Mouse (Mus musculus): ENCODE measurements around the gene Nav2. TPM values are rescaled to one million over a fixed set of nuclear protein-coding genes. Genes with fewer than 3 reads are reported as not detected.

Nav2 gene
- polyA plus RNA-seq, 1 experiment from 2014 or later, result 34.9 TPM

GRCm38 (mm10) chr7:49206775-49207676 lies 298.5 kb downstream of the Nav2 start:
- ATAC-seq (ENCODE audit: insufficient number of reproducible peaks, insufficient read depth, low FRiP score, low read depth), result no peak
- H3K27ac ChIP-seq (replicated peaks in 1 of 2; ENCODE audit: control insufficient read depth in 1 of 2, insufficient read depth in 1 of 2, low read depth in 2 of 2, low read length in 2 of 2), result peak overlapping the region; percentile 36 to 41; a peak in 2 of 4 replicates

GRCm38 (mm10) chr7:49209526-49209925 lies 301.0 kb downstream of the Nav2 start:
- H3K9me3 ChIP-seq (ENCODE audit: control insufficient read depth, low read length), result no peaks in the 10 kb centered on the region
- H3K4me1 ChIP-seq (ENCODE audit: control insufficient read depth in 2 of 2, insufficient read depth in 2 of 2, low read length in 2 of 2), result peaks cover 11 to 20% of the 10 kb centered on the region in 2 experiments; a peak in 3 of 4 replicates
- ATAC-seq (ENCODE audit: insufficient number of reproducible peaks, insufficient read depth, low FRiP score, low read depth), result no peak
- H3K4me3 ChIP-seq (ENCODE audit: control insufficient read depth in 1 of 2, insufficient read depth in 1 of 2, low read depth in 1 of 2, low read length in 2 of 2), result no peak overlapping the region
- no peak overlapping the region for H3K4me2 ChIP-seq (ENCODE audit: low read length)
- no peak overlapping the region for H3K9ac ChIP-seq (ENCODE audit: low read length)
- H3K27me3 ChIP-seq (ENCODE audit: control insufficient read depth, insufficient read depth, low read length), result no peaks in the 10 kb centered on the region
- WGBS, result 78% methylated on average over 7 of the region's 7 CpGs
- H3K36me3 ChIP-seq (ENCODE audit: control insufficient read depth, insufficient read depth, low read length), result no peaks in the 10 kb centered on the region
- 0 out of 4 replicates have a peak overlapping the region, but pooled peaks of 1 of the 2 experiments have one; percentile 16 for H3K27ac ChIP-seq (replicated peaks in 1 of 2; ENCODE audit: control insufficient read depth in 1 of 2, insufficient read depth in 1 of 2, low read depth in 2 of 2, low read length in 2 of 2)

More at GRCm38 (mm10) chr7:49206775-49207676, 298.5 kb downstream of the Nav2 start:
- H3K36me3 ChIP-seq (ENCODE audit: control insufficient read depth, insufficient read depth, low read length), result no peaks in the 10 kb centered on the region
- H3K27me3 ChIP-seq (ENCODE audit: control insufficient read depth, insufficient read depth, low read length), result no peaks in the 10 kb centered on the region
- H3K9ac ChIP-seq (ENCODE audit: low read length), result no peak overlapping the region
- 43% methylated on average over 5 of the region's 5 CpGs for WGBS
- no peaks in the 10 kb centered on the region for H3K9me3 ChIP-seq (ENCODE audit: control insufficient read depth, low read length)
- no peak overlapping the region for H3K4me3 ChIP-seq (ENCODE audit: control insufficient read depth in 1 of 2, insufficient read depth in 1 of 2, low read depth in 1 of 2, low read length in 2 of 2)
- peaks cover 7 to 15% of the 10 kb centered on the region in 2 experiments; a peak in 3 of 4 replicates for H3K4me1 ChIP-seq (ENCODE audit: control insufficient read depth in 2 of 2, insufficient read depth in 2 of 2, low read length in 2 of 2)
- H3K4me2 ChIP-seq (ENCODE audit: low read length), result no peak overlapping the region

GRCm38 (mm10) chr7:49210721-49211120 lies 302.2 kb downstream of the Nav2 start:
- Histone ChIP-seq H3K4me2 (ENCODE audit: low read length) (no peak overlapping the region), H3K9ac (ENCODE audit: low read length) (no peak overlapping the region), H3K9me3 (ENCODE audit: control insufficient read depth, low read length) (no peaks in the 10 kb centered on the region), H3K4me1 (ENCODE audit: control insufficient read depth in 2 of 2, insufficient read depth in 2 of 2, low read length in 2 of 2) (peaks cover 11 to 20% of the 10 kb centered on the region in 2 experiments; a peak in 3 of 4 replicates), H3K27me3 (ENCODE audit: control insufficient read depth, insufficient read depth, low read length) (no peaks in the 10 kb centered on the region), H3K4me3 (ENCODE audit: control insufficient read depth in 1 of 2, insufficient read depth in 1 of 2, low read depth in 1 of 2, low read length in 2 of 2) (no peak overlapping the region), H3K27ac (replicated peaks in 1 of 2; ENCODE audit: control insufficient read depth in 1 of 2, insufficient read depth in 1 of 2, low read depth in 2 of 2, low read length in 2 of 2) (no peak overlapping the region), H3K36me3 (ENCODE audit: control insufficient read depth, insufficient read depth, low read length) (no peaks in the 10 kb centered on the region)
- WGBS, result 76% methylated on average over 8 of the region's 8 CpGs
- ATAC-seq (ENCODE audit: insufficient number of reproducible peaks, insufficient read depth, low FRiP score, low read depth), result no peak

GRCm38 (mm10) chr7:49213011-49213410 lies 304.5 kb downstream of the Nav2 start:
- H3K36me3 ChIP-seq (ENCODE audit: control insufficient read depth, insufficient read depth, low read length), result no peaks in the 10 kb centered on the region
- no peaks in the 10 kb centered on the region for H3K27me3 ChIP-seq (ENCODE audit: control insufficient read depth, insufficient read depth, low read length)
- H3K4me2 ChIP-seq (ENCODE audit: low read length), result no peak overlapping the region
- peak; percentile 40; the same call in 1 of the 2 replicates for ATAC-seq (ENCODE audit: insufficient number of reproducible peaks, insufficient read depth, low FRiP score, low read depth)
- 65% methylated on average over 4 of the region's 4 CpGs for WGBS
- no peak overlapping the region for H3K9ac ChIP-seq (ENCODE audit: low read length)
- peaks cover 4 to 8% of the 10 kb centered on the region in 2 experiments; a peak in 1 of 4 replicates for H3K4me1 ChIP-seq (ENCODE audit: control insufficient read depth in 2 of 2, insufficient read depth in 2 of 2, low read length in 2 of 2)
- no peak overlapping the region for H3K4me3 ChIP-seq (ENCODE audit: control insufficient read depth in 1 of 2, insufficient read depth in 1 of 2, low read depth in 1 of 2, low read length in 2 of 2)
- no peaks in the 10 kb centered on the region for H3K9me3 ChIP-seq (ENCODE audit: control insufficient read depth, low read length)
- H3K27ac ChIP-seq (replicated peaks in 1 of 2; ENCODE audit: control insufficient read depth in 1 of 2, insufficient read depth in 1 of 2, low read depth in 2 of 2, low read length in 2 of 2), result peak overlapping the region in 1 of 2 experiments; percentile 44; a peak in 2 of 4 replicates

DNA sequence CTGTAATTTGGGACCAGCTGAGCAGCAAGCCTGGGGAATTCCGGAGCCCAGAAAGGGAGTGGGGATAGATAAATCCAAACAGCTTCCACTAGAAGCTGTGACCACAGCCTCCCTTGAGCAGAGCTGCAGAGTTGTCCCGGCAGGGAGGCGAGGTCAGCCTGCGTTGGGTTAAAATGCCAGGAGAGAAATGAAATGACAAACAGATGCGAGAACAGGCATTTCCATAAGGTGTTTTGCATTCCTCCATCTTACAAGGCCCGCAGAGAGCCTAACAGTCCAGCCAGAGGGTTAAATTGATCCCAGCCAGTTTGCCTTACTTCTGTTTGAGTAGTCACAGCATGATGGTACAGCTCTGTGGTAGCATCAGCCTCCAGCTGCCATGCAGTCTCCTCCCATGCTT lies 309.3 kb downstream of the Nav2 start:
- Histone ChIP-seq H3K36me3 (ENCODE audit: control insufficient read depth, insufficient read depth, low read length) (no peaks in the 10 kb centered on the region), H3K27ac (replicated peaks in 1 of 2; ENCODE audit: control insufficient read depth in 1 of 2, insufficient read depth in 1 of 2, low read depth in 2 of 2, low read length in 2 of 2) (no peak overlapping the region), H3K4me2 (ENCODE audit: low read length) (no peak overlapping the region), H3K4me1 (ENCODE audit: control insufficient read depth in 2 of 2, insufficient read depth in 2 of 2, low read length in 2 of 2) (peaks cover 3% of the 10 kb centered on the region in 2 experiments; a peak in 1 of 4 replicates), H3K9ac (ENCODE audit: low read length) (no peak overlapping the region), H3K27me3 (ENCODE audit: control insufficient read depth, insufficient read depth, low read length) (peaks cover 5% of the 10 kb centered on the region; the same call in 1 of the 2 replicates), H3K4me3 (ENCODE audit: control insufficient read depth in 1 of 2, insufficient read depth in 1 of 2, low read depth in 1 of 2, low read length in 2 of 2) (no peak overlapping the region), H3K9me3 (ENCODE audit: control insufficient read depth, low read length) (no peaks in the 10 kb centered on the region)
- no peak for ATAC-seq (ENCODE audit: insufficient number of reproducible peaks, insufficient read depth, low FRiP score, low read depth)
- 71% methylated on average over 6 of the region's 6 CpGs for WGBS

GRCm38 (mm10) chr7:49225741-49226140 lies 317.2 kb downstream of the Nav2 start:
- WGBS, result 60% methylated on average over 5 of the region's 5 CpGs
- H3K27me3 ChIP-seq (ENCODE audit: control insufficient read depth, insufficient read depth, low read length), result no peaks in the 10 kb centered on the region; the same call in 1 of the 2 replicates
- H3K27ac ChIP-seq (replicated peaks in 1 of 2; ENCODE audit: control insufficient read depth in 1 of 2, insufficient read depth in 1 of 2, low read depth in 2 of 2, low read length in 2 of 2), result no peak overlapping the region
- no peak for ATAC-seq (ENCODE audit: insufficient number of reproducible peaks, insufficient read depth, low FRiP score, low read depth)
- peaks cover 2 to 3% of the 10 kb centered on the region in 2 experiments; a peak in 2 of 4 replicates for H3K4me1 ChIP-seq (ENCODE audit: control insufficient read depth in 2 of 2, insufficient read depth in 2 of 2, low read length in 2 of 2)
- H3K9me3 ChIP-seq (ENCODE audit: control insufficient read depth, low read length), result no peaks in the 10 kb centered on the region
- no peak overlapping the region for H3K4me2 ChIP-seq (ENCODE audit: low read length)
- H3K36me3 ChIP-seq (ENCODE audit: control insufficient read depth, insufficient read depth, low read length), result no peaks in the 10 kb centered on the region
- no peak overlapping the region for H3K4me3 ChIP-seq (ENCODE audit: control insufficient read depth in 1 of 2, insufficient read depth in 1 of 2, low read depth in 1 of 2, low read length in 2 of 2)
- H3K9ac ChIP-seq (ENCODE audit: low read length), result no peak overlapping the region

- Histone ChIP-seq H3K36me3 (ENCODE audit: control insufficient read depth, insufficient read depth, low read length) (no peaks in the 10 kb centered on the region), H3K4me2 (ENCODE audit: low read length) (no peak overlapping the region), H3K9me3 (ENCODE audit: control insufficient read depth, low read length) (peaks cover 6% of the 10 kb centered on the region; the same call in 1 of the 2 replicates), H3K4me3 (ENCODE audit: control insufficient read depth in 1 of 2, insufficient read depth in 1 of 2, low read depth in 1 of 2, low read length in 2 of 2) (no peak overlapping the region), H3K27ac (replicated peaks in 1 of 2; ENCODE audit: control insufficient read depth in 1 of 2, insufficient read depth in 1 of 2, low read depth in 2 of 2, low read length in 2 of 2) (peak overlapping the region in 1 of 2 experiments; percentile 7; a peak in 1 of 4 replicates), H3K4me1 (ENCODE audit: control insufficient read depth in 2 of 2, insufficient read depth in 2 of 2, low read length in 2 of 2) (peaks cover 16 to 30% of the 10 kb centered on the region in 2 experiments), H3K27me3 (ENCODE audit: control insufficient read depth, insufficient read depth, low read length) (no peaks in the 10 kb centered on the region; the same call in 1 of the 2 replicates), H3K9ac (ENCODE audit: low read length) (no peak overlapping the region)
- 50% methylated on average over 2 of the region's 2 CpGs for WGBS
- ATAC-seq (ENCODE audit: insufficient number of reproducible peaks, insufficient read depth, low FRiP score, low read depth), result peak; percentile 45; the same call in 1 of the 2 replicates
Observed at GRCm38 (mm10) chr7:49232969-49233368, 324.5 kb downstream of the Nav2 start.
